Mouse (Mus musculus): ENCODE measurements around the gene Ranbp3.
A peak's percentile ranks its signal among the peaks of the same experiment; 100 is the strongest.
"Not testable (repeated sequence)": the region's sequence is repeated elsewhere in the genome, so short reads cannot be mapped to it uniquely, and the experiment has no call there.

Gene Ranbp3

GRCm38 (mm10) chr17:56672941-56673646 is at the start of gene Ranbp3:
Gene Ranbp3, plus strand, starts transcription at chr17:56673294.
- peak; percentile 94 for DNase-seq (ENCODE audit: low spot score)

- DNase-seq (ENCODE audit: low spot score), result no peak
Observed at GRCm38 (mm10) chr17:56625495-56625894, 47.6 kb upstream of the Ranbp3 start.

GRCm38 (mm10) chr17:56626260-56626659 is 46.8 kb upstream of the Ranbp3 start:
- no peak for DNase-seq (ENCODE audit: low spot score)

GRCm38 (mm10) chr17:56626754-56627470 is 46.2 kb upstream of the Ranbp3 start, which contains the start of gene Lonp1:
Gene Lonp1, minus strand, starts transcription at chr17:56626887.
- peak; percentile 90 for DNase-seq (ENCODE audit: low spot score)

- no peak for DNase-seq (ENCODE audit: low spot score)
Observed at GRCm38 (mm10) chr17:56627530-56628277, 45.4 kb upstream of the Ranbp3 start, which contains the start of gene Catsperd. Gene Catsperd, plus strand, starts transcription at chr17:56628143.

GRCm38 (mm10) chr17:56629800-56630781 is 43.0 kb upstream of the Ranbp3 start:
- DNase-seq (ENCODE audit: low spot score), result not testable (repeated sequence)

GRCm38 (mm10) chr17:56631807-56632206 is 41.3 kb upstream of the Ranbp3 start:
- no peak for DNase-seq (ENCODE audit: low spot score)

- no peak for DNase-seq (ENCODE audit: low spot score)
Observed at GRCm38 (mm10) chr17:56634023-56634422, 39.1 kb upstream of the Ranbp3 start.

GRCm38 (mm10) chr17:56643237-56643636 is 29.9 kb upstream of the Ranbp3 start:
- DNase-seq (ENCODE audit: low spot score), result no peak

GRCm38 (mm10) chr17:56647546-56647945 is 25.5 kb upstream of the Ranbp3 start:
- no peak for DNase-seq (ENCODE audit: low spot score)

GRCm38 (mm10) chr17:56651801-56652200 is 21.3 kb upstream of the Ranbp3 start:
- no peak for DNase-seq (ENCODE audit: low spot score)

- DNase-seq (ENCODE audit: low spot score), result no peak
Observed at GRCm38 (mm10) chr17:56654771-56655170, 18.3 kb upstream of the Ranbp3 start.

GRCm38 (mm10) chr17:56655311-56655710 is 17.8 kb upstream of the Ranbp3 start:
- no peak for DNase-seq (ENCODE audit: low spot score)

- no peak for DNase-seq (ENCODE audit: low spot score)
Observed at GRCm38 (mm10) chr17:56656171-56656570, 16.9 kb upstream of the Ranbp3 start.

- no peak for DNase-seq (ENCODE audit: low spot score)
Observed at GRCm38 (mm10) chr17:56663659-56664058, 9.4 kb upstream of the Ranbp3 start.

GRCm38 (mm10) chr17:56664333-56664732 is 8.8 kb upstream of the Ranbp3 start:
- DNase-seq (ENCODE audit: low spot score), result no peak

GRCm38 (mm10) chr17:56666384-56666783 is 6.7 kb upstream of the Ranbp3 start:
- DNase-seq (ENCODE audit: low spot score), result no peak

GRCm38 (mm10) chr17:56667591-56667990 is 5.5 kb upstream of the Ranbp3 start:
- no peak for DNase-seq (ENCODE audit: low spot score)

GRCm38 (mm10) chr17:56668384-56669144 is 4.5 kb upstream of the Ranbp3 start:
- DNase-seq (ENCODE audit: low spot score), result peak; percentile 67

- DNase-seq (ENCODE audit: low spot score), result no peak
Observed at GRCm38 (mm10) chr17:56669766-56670165, 3.3 kb upstream of the Ranbp3 start.

Data from ovary, postnatal 10 days (tissue).